Mouse (Mus musculus) lung, postnatal 0 days (tissue): ENCODE data around the gene Klrk1.

ENCODE experiments used
- CTCF ChIP-seq: IDR thresholded peaks from 2 replicates; pipeline ENCODE4 v1.5.1; 2016; ENCODE audit warnings: antibody characterized with exemption, mild to moderate bottlenecking
- EP300 ChIP-seq: IDR thresholded peaks from 2 replicates; pipeline ENCODE4 v1.6.1; 2016; ENCODE audit warnings: antibody characterized with exemption, mild to moderate bottlenecking, control low read depth

DNA sequence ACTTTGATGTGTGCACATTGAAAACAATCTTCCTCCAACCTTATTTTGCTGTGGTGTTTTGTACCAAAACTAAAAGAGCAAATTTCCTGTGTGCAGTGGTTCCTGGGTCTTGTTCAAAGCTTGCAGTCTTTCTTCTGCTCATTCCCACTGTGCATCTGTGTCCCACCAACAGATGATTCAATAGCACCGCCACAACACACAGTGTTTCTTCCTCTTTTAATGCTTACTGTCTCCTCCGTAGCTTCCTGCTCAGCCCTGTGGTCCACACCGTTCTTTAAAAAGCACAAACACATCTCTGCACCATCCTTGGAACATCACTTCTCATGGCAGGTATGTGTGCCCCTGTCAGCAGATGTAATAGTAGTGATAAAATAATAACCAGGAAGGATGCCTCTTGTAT, 32.2 kb downstream of the Klrk1 start, which contains the start of gene Klrd1:
- TF ChIP-seq CTCF: no peak
- TF ChIP-seq EP300: no peak
